Mouse (Mus musculus): Measurements from ENCODE around the gene Srgn. TPM values are rescaled to one million over a fixed set of nuclear protein-coding genes. Genes with fewer than 3 reads are reported as not detected.
"Not testable (repeated sequence)": the region's sequence is repeated elsewhere in the genome, so short reads cannot be mapped to it uniquely, and the experiment has no call there.

Srgn gene
- total RNA-seq, 2 experiments from 2014 or later, result 3,020 to 4,537 TPM

GRCm38 (mm10) chr10:62522346-62522950 is 4.8 kb downstream of the Srgn start:
- ATAC-seq (replicated peaks; ENCODE audit: poor library complexity), result no peak

GRCm38 (mm10) chr10:62521763-62522162 is 5.5 kb downstream of the Srgn start:
- ATAC-seq (replicated peaks; ENCODE audit: poor library complexity), result peak; percentile 21; the same call in 1 of the 2 replicates

- ATAC-seq (replicated peaks; ENCODE audit: poor library complexity), result peak; percentile 59
These were observed 6.3 kb downstream of the Srgn start for GRCm38 (mm10) chr10:62520911-62521310.

GRCm38 (mm10) chr10:62517511-62517910 is 9.7 kb downstream of the Srgn start:
- ATAC-seq (replicated peaks; ENCODE audit: poor library complexity), result peak; percentile 64

GRCm38 (mm10) chr10:62512855-62513254 is 14.4 kb downstream of the Srgn start:
- no peak for ATAC-seq (replicated peaks; ENCODE audit: poor library complexity)

- ATAC-seq (replicated peaks; ENCODE audit: poor library complexity), result peak; percentile 46
These were observed 15.7 kb downstream of the Srgn start for GRCm38 (mm10) chr10:62511528-62511927.

GRCm38 (mm10) chr10:62509032-62509656 is 18.1 kb downstream of the Srgn start:
- peak; percentile 8 for ATAC-seq (replicated peaks; ENCODE audit: poor library complexity)

GRCm38 (mm10) chr10:62508459-62508858 is 18.8 kb downstream of the Srgn start:
- ATAC-seq (replicated peaks; ENCODE audit: poor library complexity), result 0 out of 2 replicates have a peak, but pooled peaks have one; percentile 2

GRCm38 (mm10) chr10:62507591-62508308 is 19.5 kb downstream of the Srgn start:
- peak; percentile 51 for ATAC-seq (replicated peaks; ENCODE audit: poor library complexity)

GRCm38 (mm10) chr10:62507071-62507470 is 20.2 kb downstream of the Srgn start:
- no peak for ATAC-seq (replicated peaks; ENCODE audit: poor library complexity)

GRCm38 (mm10) chr10:62506019-62506556 is 21.2 kb downstream of the Srgn start:
- peak; percentile 18 for ATAC-seq (replicated peaks; ENCODE audit: poor library complexity)

- peak; percentile 2; the same call in 1 of the 2 replicates for ATAC-seq (replicated peaks; ENCODE audit: poor library complexity)
These were observed 21.8 kb downstream of the Srgn start for GRCm38 (mm10) chr10:62505224-62505983.

- peak; percentile 6; the same call in 1 of the 2 replicates for ATAC-seq (replicated peaks; ENCODE audit: poor library complexity)
These were observed 23.2 kb downstream of the Srgn start for GRCm38 (mm10) chr10:62503836-62504628.

- peak; percentile 12; the same call in 1 of the 2 replicates for ATAC-seq (replicated peaks; ENCODE audit: poor library complexity)
These were observed 23.9 kb downstream of the Srgn start for GRCm38 (mm10) chr10:62503353-62503752.

GRCm38 (mm10) chr10:62501951-62502350 is 25.3 kb downstream of the Srgn start:
- no peak for ATAC-seq (replicated peaks; ENCODE audit: poor library complexity)

- peak; percentile 5; the same call in 1 of the 2 replicates for ATAC-seq (replicated peaks; ENCODE audit: poor library complexity)
These were observed 26.2 kb downstream of the Srgn start for GRCm38 (mm10) chr10:62500916-62501615.

- ATAC-seq (replicated peaks; ENCODE audit: poor library complexity), result peak; percentile 77
These were observed 26.9 kb downstream of the Srgn start for GRCm38 (mm10) chr10:62500088-62500915.

- not testable (repeated sequence) for ATAC-seq (replicated peaks; ENCODE audit: poor library complexity)
These were observed 35.6 kb downstream of the Srgn start for GRCm38 (mm10) chr10:62491681-62492080.

All from megakaryocyte progenitor cell, adult 5-6 weeks (primary cell).